Mouse (Mus musculus) left cerebral cortex, adult 18-20 months (tissue): ENCODE measurements around the gene Tcte2. TPM values are rescaled to one million over a fixed set of nuclear protein-coding genes. Genes with fewer than 3 reads are reported as not detected.

Experiments used
- total RNA-seq, 2 experiments: library from RNA; stranded (reverse); gene quantifications; 2 replicates each; pipeline ENCODE4 v1.2.3; 2021

The Tcte2 gene
- total RNA-seq, 2 experiments from 2014 or later = 22.2 to 25.0 TPM

Other genes starting within 250 kb of the Tcte2 start
- gene Afdn, start 1.3 kb downstream of the Tcte2 start, total RNA-seq = 100 to 1,000 TPM; 114 TPM
- gene Gm7168, start 186.5 kb upstream of the Tcte2 start, total RNA-seq = not detected
- gene Gm7356, start 241.9 kb upstream of the Tcte2 start, total RNA-seq = not detected